Mouse (Mus musculus) E14TG2a.4 (cell line): ENCODE data around the gene Odf3l2.

Experiments used
- CTCF ChIP-seq: conservative IDR thresholded peaks from 2 replicates; pipeline ENCODE4 v1.5.1; 2014; ENCODE audit warnings: low read length
- NANOG ChIP-seq: IDR thresholded peaks from 2 replicates; pipeline ENCODE4 v1.6.1; 2014; ENCODE audit warnings: borderline replicate concordance, low read length, mixed read lengths
- POU5F1 ChIP-seq: IDR thresholded peaks from 2 replicates; pipeline ENCODE4 v1.6.1; 2014; ENCODE audit warnings: low read length, borderline replicate concordance

- TF ChIP-seq CTCF (peak; percentile 98), POU5F1 (no peak), NANOG (no peak)
These were observed 3.7 kb upstream of the Odf3l2 start for GRCm38 (mm10) chr10:79649070-79649751.
